Mouse (Mus musculus) CH12.LX (cell line): Measurements from ENCODE around the gene Rab3ip.

Experiments
- CTCF ChIP-seq, 2 experiments: IDR thresholded peaks in 1 of 2; conservative IDR thresholded peaks in 1 of 2; 2 replicates each; pipeline ENCODE4 v1.5.1; 2011 to 2012; ENCODE audit warnings: low read depth in 2 of 2, low read length in 2 of 2, improper control_type of control experiment in 1 of 2, inconsistent platforms in 1 of 2, mild to moderate bottlenecking in 1 of 2, moderate library complexity in 1 of 2
- POLR2A ChIP-seq: IDR thresholded peaks from 2 replicates; pipeline ENCODE4 v1.6.1; 2011; ENCODE audit warnings: low read depth, mild to moderate bottlenecking, improper control_type of control experiment, low read length
- SIN3A ChIP-seq: IDR thresholded peaks from 2 replicates; pipeline ENCODE4 v1.6.1; 2012; ENCODE audit warnings: low read length, improper control_type of control experiment, inconsistent platforms

GRCm38 (mm10) chr10:116966065-116966464 lies 15.5 kb upstream of the Rab3ip start:
- TF ChIP-seq CTCF (conservative IDR thresholded peaks at IDR 0.05 in 1 of 2, IDR thresholded peaks at IDR 0.05 in 1 of 2; ENCODE audit: low read depth in 2 of 2, low read length in 2 of 2) (no peak), SIN3A (no peak), POLR2A (no peak)
